Mouse (Mus musculus): ENCODE measurements around the gene Aoc1.

DNA sequence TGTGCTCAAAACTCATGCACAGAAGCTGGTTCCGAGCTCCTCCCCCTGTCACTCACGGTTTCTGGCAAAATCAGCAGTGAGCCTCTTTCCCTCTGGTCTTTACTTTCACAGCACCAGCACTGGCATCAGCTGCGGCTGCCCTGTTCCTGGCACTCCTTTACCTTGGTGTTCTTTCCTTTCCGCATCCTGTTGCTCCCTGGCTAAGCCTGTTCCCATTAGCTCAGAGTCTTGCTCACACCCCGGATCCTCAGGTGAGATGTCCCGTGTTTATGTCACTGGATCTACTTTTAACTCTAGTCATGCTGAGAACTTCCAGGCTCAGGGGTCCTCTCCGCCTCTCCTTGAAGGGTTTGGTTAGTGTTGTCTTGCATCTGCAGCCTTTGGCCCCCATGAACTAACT is 35.2 kb upstream of the Aoc1 start:
- TF ChIP-seq CTCF (IDR thresholded peaks at IDR 0.05; ENCODE audit: borderline replicate concordance, control insufficient read depth, extremely low read depth, insufficient read depth, low read length, poor library complexity), result no peak
- TF ChIP-seq POLR2A (IDR thresholded peaks at IDR 0.05; ENCODE audit: control insufficient read depth, extremely low read depth, insufficient read depth, low read length, poor library complexity), result no peak
